Mouse (Mus musculus): ENCODE results near the gene Itgb6.

The Itgb6 gene

GRCm38 (mm10) chr2:60692239-60692638, 30.2 kb downstream of the Itgb6 start:
- in situ Hi-C loops (cut with MboI; ENCODE audit: low pct_unique_long_range_greater_than_20kb in 1 of 2, low sequenced_read_pairs in 2 of 2, unreplicated experiment in 1 of 2), result no loop called here

GRCm38 (mm10) chr2:60690212-60690611, 32.2 kb downstream of the Itgb6 start:
- in situ Hi-C loops (cut with MboI; ENCODE audit: low pct_unique_long_range_greater_than_20kb in 1 of 2, low sequenced_read_pairs in 2 of 2, unreplicated experiment in 1 of 2), result no loop called here

- in situ Hi-C loops (cut with MboI; ENCODE audit: low pct_unique_long_range_greater_than_20kb in 1 of 2, low sequenced_read_pairs in 2 of 2, unreplicated experiment in 1 of 2), result no loop called here
Measured at GRCm38 (mm10) chr2:60688944-60689615, 33.4 kb downstream of the Itgb6 start.

GRCm38 (mm10) chr2:60688150-60688549, 34.3 kb downstream of the Itgb6 start:
- in situ Hi-C loops (cut with MboI; ENCODE audit: low pct_unique_long_range_greater_than_20kb in 1 of 2, low sequenced_read_pairs in 2 of 2, unreplicated experiment in 1 of 2), result no loop called here

- in situ Hi-C loops (cut with MboI; ENCODE audit: low pct_unique_long_range_greater_than_20kb in 1 of 2, low sequenced_read_pairs in 2 of 2, unreplicated experiment in 1 of 2), result no loop called here
Measured at GRCm38 (mm10) chr2:60685973-60686372, 36.5 kb downstream of the Itgb6 start.

GRCm38 (mm10) chr2:60684168-60684567, 38.3 kb downstream of the Itgb6 start:
- in situ Hi-C loops (cut with MboI; ENCODE audit: low pct_unique_long_range_greater_than_20kb in 1 of 2, low sequenced_read_pairs in 2 of 2, unreplicated experiment in 1 of 2), result no loop called here

- in situ Hi-C loops (cut with MboI; ENCODE audit: low pct_unique_long_range_greater_than_20kb in 1 of 2, low sequenced_read_pairs in 2 of 2, unreplicated experiment in 1 of 2), result no loop called here
Measured at GRCm38 (mm10) chr2:60682554-60682953, 39.9 kb downstream of the Itgb6 start.

- in situ Hi-C loops (cut with MboI; ENCODE audit: low pct_unique_long_range_greater_than_20kb in 1 of 2, low sequenced_read_pairs in 2 of 2, unreplicated experiment in 1 of 2), result no loop called here
Measured at GRCm38 (mm10) chr2:60674413-60674812, 48.0 kb downstream of the Itgb6 start.

GRCm38 (mm10) chr2:60672973-60673954, 49.2 kb downstream of the Itgb6 start:
- in situ Hi-C loops (cut with MboI; ENCODE audit: low pct_unique_long_range_greater_than_20kb in 1 of 2, low sequenced_read_pairs in 2 of 2, unreplicated experiment in 1 of 2), result no loop called here

- in situ Hi-C loops (cut with MboI; ENCODE audit: low pct_unique_long_range_greater_than_20kb in 1 of 2, low sequenced_read_pairs in 2 of 2, unreplicated experiment in 1 of 2), result no loop called here
Measured at GRCm38 (mm10) chr2:60671215-60671614, 51.2 kb downstream of the Itgb6 start.

GRCm38 (mm10) chr2:60663071-60663470, 59.4 kb downstream of the Itgb6 start:
- in situ Hi-C loops (cut with MboI; ENCODE audit: low pct_unique_long_range_greater_than_20kb in 1 of 2, low sequenced_read_pairs in 2 of 2, unreplicated experiment in 1 of 2), result no loop called here

- in situ Hi-C loops (cut with MboI; ENCODE audit: low pct_unique_long_range_greater_than_20kb in 1 of 2, low sequenced_read_pairs in 2 of 2, unreplicated experiment in 1 of 2), result no loop called here
Measured at GRCm38 (mm10) chr2:60659993-60660392, 62.5 kb downstream of the Itgb6 start.

- in situ Hi-C loops (cut with MboI; ENCODE audit: low pct_unique_long_range_greater_than_20kb in 1 of 2, low sequenced_read_pairs in 2 of 2, unreplicated experiment in 1 of 2), result no loop called here
Measured at GRCm38 (mm10) chr2:60658992-60659391, 63.5 kb downstream of the Itgb6 start.

GRCm38 (mm10) chr2:60654828-60655227, 67.6 kb downstream of the Itgb6 start:
- in situ Hi-C loops (cut with MboI; ENCODE audit: low pct_unique_long_range_greater_than_20kb in 1 of 2, low sequenced_read_pairs in 2 of 2, unreplicated experiment in 1 of 2), result no loop called here

GRCm38 (mm10) chr2:60650155-60650554, 72.3 kb downstream of the Itgb6 start:
- in situ Hi-C loops (cut with MboI; ENCODE audit: low pct_unique_long_range_greater_than_20kb in 1 of 2, low sequenced_read_pairs in 2 of 2, unreplicated experiment in 1 of 2), result no loop called here

GRCm38 (mm10) chr2:60647650-60648049, 74.8 kb downstream of the Itgb6 start:
- in situ Hi-C loops (cut with MboI; ENCODE audit: low pct_unique_long_range_greater_than_20kb in 1 of 2, low sequenced_read_pairs in 2 of 2, unreplicated experiment in 1 of 2), result no loop called here

- in situ Hi-C loops (cut with MboI; ENCODE audit: low pct_unique_long_range_greater_than_20kb in 1 of 2, low sequenced_read_pairs in 2 of 2, unreplicated experiment in 1 of 2), result no loop called here
Measured at GRCm38 (mm10) chr2:60646583-60646982, 75.9 kb downstream of the Itgb6 start.

- in situ Hi-C loops (cut with MboI; ENCODE audit: low pct_unique_long_range_greater_than_20kb in 1 of 2, low sequenced_read_pairs in 2 of 2, unreplicated experiment in 1 of 2), result no loop called here
Measured at GRCm38 (mm10) chr2:60643406-60643805, 79.0 kb downstream of the Itgb6 start.

GRCm38 (mm10) chr2:60642606-60643005, 79.8 kb downstream of the Itgb6 start:
- in situ Hi-C loops (cut with MboI; ENCODE audit: low pct_unique_long_range_greater_than_20kb in 1 of 2, low sequenced_read_pairs in 2 of 2, unreplicated experiment in 1 of 2), result no loop called here

- in situ Hi-C loops (cut with MboI; ENCODE audit: low pct_unique_long_range_greater_than_20kb in 1 of 2, low sequenced_read_pairs in 2 of 2, unreplicated experiment in 1 of 2), result no loop called here
Measured at GRCm38 (mm10) chr2:60640342-60640672, 82.1 kb downstream of the Itgb6 start.
